Mouse (Mus musculus): ENCODE measurements around the gene Cyb5b. TPM values are rescaled to one million over a fixed set of nuclear protein-coding genes. Genes with fewer than 3 reads are reported as not detected.

Gene Cyb5b
- polyA plus RNA-seq, 1 experiment from 2014 or later = 157 TPM

DNA sequence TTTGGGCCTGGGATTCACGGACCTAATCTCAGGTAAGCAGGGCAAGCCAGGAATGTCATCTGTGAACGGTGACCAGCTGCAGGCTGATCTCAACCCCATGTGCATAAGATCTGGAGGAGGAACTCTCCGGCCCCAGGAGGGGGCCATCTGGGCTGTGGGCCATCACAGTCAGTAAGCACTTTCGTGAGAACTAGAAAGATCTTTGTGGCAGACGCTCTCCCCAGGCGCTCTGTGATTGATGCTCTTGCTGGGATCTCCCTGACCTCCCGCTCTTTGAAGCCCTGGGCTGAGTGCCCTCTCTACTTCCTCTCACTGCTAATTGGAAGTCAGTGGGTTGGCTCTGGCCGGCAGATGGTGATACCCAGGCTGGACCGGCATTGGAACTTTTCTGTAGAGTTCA is 75.7 kb downstream of the Cyb5b start:
- Histone ChIP-seq H3K9ac (no peak overlapping the region), H3K4me2 (no peak overlapping the region), H3K27ac (no peak overlapping the region), H3K9me3 (no peaks in the 10 kb centered on the region), H3K27me3 (no peaks in the 10 kb centered on the region), H3K36me3 (replicated peaks) (no peaks in the 10 kb centered on the region), H3K4me3 (replicated peaks) (no peak overlapping the region), H3K4me1 (no peaks in the 10 kb centered on the region)
- no peak for ATAC-seq (ENCODE audit: low FRiP score)
- WGBS = 71% methylated on average over 9 of the region's 9 CpGs

DNA sequence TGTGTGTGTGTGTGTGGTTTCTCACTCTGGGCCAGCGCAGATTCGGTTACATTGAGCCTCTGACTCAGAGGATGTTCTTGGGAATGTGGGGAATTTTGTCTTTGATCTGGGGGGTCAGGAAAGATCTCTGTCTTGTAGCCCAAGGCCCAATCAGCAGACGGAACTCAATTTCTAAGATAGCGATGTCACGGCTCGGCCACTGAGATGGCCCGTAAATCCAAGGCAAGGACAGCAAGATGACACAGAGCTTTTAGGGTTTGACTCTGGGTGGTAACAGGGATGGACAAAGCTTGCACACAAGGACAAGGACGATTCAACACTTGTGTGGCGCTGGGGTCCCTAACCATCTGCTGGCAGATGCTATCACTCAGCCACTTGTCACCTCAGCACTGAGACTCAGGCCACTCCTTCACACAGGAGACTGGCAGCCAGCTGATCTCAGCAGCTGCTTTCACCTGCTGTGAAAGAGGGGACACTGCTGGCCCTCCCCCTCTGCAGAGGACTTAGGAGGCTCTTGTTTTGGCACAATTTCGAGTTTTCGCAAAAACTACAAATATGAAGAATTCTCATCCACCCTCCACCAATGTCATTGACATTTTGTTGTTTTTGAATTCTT is 76.7 kb downstream of the Cyb5b start:
- no peak for ATAC-seq (ENCODE audit: low FRiP score)

DNA sequence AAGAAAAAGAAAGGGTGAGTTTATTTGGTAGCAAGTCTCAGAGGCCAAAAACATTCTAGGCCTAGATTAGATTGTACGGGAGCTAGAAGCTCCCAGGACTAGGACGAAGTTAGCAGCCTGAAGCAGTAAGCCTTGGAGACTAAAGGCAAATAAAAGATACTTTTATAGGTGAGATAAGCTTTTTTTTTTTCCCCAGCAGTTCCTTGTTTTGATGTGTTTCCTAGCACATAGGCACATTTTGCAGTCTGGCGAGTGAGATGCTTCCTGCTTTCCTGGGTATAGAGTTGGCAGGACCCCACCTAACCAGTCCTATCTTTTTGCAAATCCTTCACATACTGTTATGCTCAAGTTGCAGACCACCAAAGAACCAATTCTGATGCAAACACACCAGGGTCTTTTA is 82.8 kb downstream of the Cyb5b start:
- H3K36me3 ChIP-seq (replicated peaks) = no peaks in the 10 kb centered on the region
- no peak overlapping the region for H3K27ac ChIP-seq
- no peaks in the 10 kb centered on the region for H3K27me3 ChIP-seq
- H3K4me1 ChIP-seq = no peaks in the 10 kb centered on the region
- no peak overlapping the region for H3K9ac ChIP-seq
- WGBS = 88% methylated on average over 3 of the region's 3 CpGs
- H3K9me3 ChIP-seq = 0 out of 2 replicates have a peak, but pooled peaks cover 5% of the 10 kb centered on the region
- ATAC-seq (ENCODE audit: low FRiP score) = no peak
- no peak overlapping the region for H3K4me3 ChIP-seq (replicated peaks)
- H3K4me2 ChIP-seq = no peak overlapping the region

More for the DNA sequence above, 76.7 kb downstream of the Cyb5b start:
- no peak overlapping the region for H3K9ac ChIP-seq
- no peaks in the 10 kb centered on the region for H3K4me1 ChIP-seq
- no peak overlapping the region for H3K4me3 ChIP-seq (replicated peaks)
- H3K36me3 ChIP-seq (replicated peaks) = no peaks in the 10 kb centered on the region
- H3K4me2 ChIP-seq = no peak overlapping the region
- H3K27ac ChIP-seq = no peak overlapping the region
- WGBS = 89% methylated on average over 11 of the region's 11 CpGs
- H3K27me3 ChIP-seq = no peaks in the 10 kb centered on the region
- no peaks in the 10 kb centered on the region for H3K9me3 ChIP-seq

DNA sequence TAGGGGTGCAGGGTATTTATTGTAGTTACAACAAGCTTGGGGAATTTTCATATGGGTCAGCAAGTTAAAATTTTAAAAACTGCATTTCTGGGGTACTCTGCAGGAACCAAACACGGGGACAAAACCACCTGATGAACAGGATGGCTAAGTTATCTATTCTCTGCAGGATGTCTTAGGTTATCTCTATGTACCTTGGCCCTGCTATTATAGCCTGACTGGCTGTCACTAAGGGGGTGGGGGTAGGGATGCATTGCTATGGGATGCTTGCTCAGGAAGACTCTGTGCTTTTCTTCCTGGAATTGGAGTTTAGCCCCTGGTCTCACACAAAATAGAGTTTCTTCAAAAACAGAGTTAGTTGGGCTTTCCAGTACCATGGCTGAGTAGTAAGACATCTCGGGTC is 83.3 kb downstream of the Cyb5b start:
- Histone ChIP-seq H3K4me1 (no peaks in the 10 kb centered on the region), H3K9ac (no peak overlapping the region), H3K4me2 (no peak overlapping the region), H3K9me3 (0 out of 2 replicates have a peak, but pooled peaks cover 5% of the 10 kb centered on the region), H3K4me3 (replicated peaks) (no peak overlapping the region), H3K36me3 (replicated peaks) (no peaks in the 10 kb centered on the region), H3K27ac (no peak overlapping the region), H3K27me3 (no peaks in the 10 kb centered on the region)
- ATAC-seq (ENCODE audit: low FRiP score) = no peak
- WGBS = 90% methylated on average over 2 of the region's 2 CpGs

Other genes starting within 250 kb of the Cyb5b start
- gene Sntb2, start 214.9 kb upstream of the Cyb5b start, polyA plus RNA-seq (2016; fragmentation: Nextera tagmentation; extraction: Ambion mirVana) = 6.9 and 8.9 TPM in 2 replicates
- 96.7 and 96.9 TPM in 2 replicates for gene Vps4a, start 119.4 kb upstream of the Cyb5b start, polyA plus RNA-seq (2016; fragmentation: Nextera tagmentation; extraction: Ambion mirVana)
- gene Pdf, start 102.0 kb upstream of the Cyb5b start, polyA plus RNA-seq (2016; fragmentation: Nextera tagmentation; extraction: Ambion mirVana) = 35.7 and 39.9 TPM in 2 replicates
- 41.7 and 43.3 TPM in 2 replicates for gene Cog8, start 94.0 kb upstream of the Cyb5b start, polyA plus RNA-seq (2016; fragmentation: Nextera tagmentation; extraction: Ambion mirVana)
- gene Nip7, start 93.8 kb upstream of the Cyb5b start, polyA plus RNA-seq (2016; fragmentation: Nextera tagmentation; extraction: Ambion mirVana) = 92.7 and 99.0 TPM in 2 replicates
- gene Tmed6, start 85.0 kb upstream of the Cyb5b start, polyA plus RNA-seq (2016; fragmentation: Nextera tagmentation; extraction: Ambion mirVana) = not detected in 2 replicates
- 22.3 and 26.6 TPM in 2 replicates for gene Terf2, start 54.1 kb upstream of the Cyb5b start, polyA plus RNA-seq (2016; fragmentation: Nextera tagmentation; extraction: Ambion mirVana)
- gene Nfat5, start 142.8 kb downstream of the Cyb5b start, polyA plus RNA-seq (2016; fragmentation: Nextera tagmentation; extraction: Ambion mirVana) = 11.1 and 14.0 TPM in 2 replicates